Mouse (Mus musculus) embryo, embryonic 11.5 days (tissue): ENCODE data around the gene Gm10273.
"Not testable (repeated sequence)": the region's sequence is repeated elsewhere in the genome, so short reads cannot be mapped to it uniquely, and the experiment has no call there.

Experiments
- DNase-seq: peaks from one replicate; pipeline ENCODE4 v3.0.0-alpha.2; 2012; ENCODE audit warnings: low read depth, low spot score

Gene Gm10273

GRCm38 (mm10) chr10:59395461-59395860, at the start of gene Gm10273:
Gm10273 (plus strand) TSS chr10:59395632.
- not testable (repeated sequence) for DNase-seq

- DNase-seq = no peak
Measured at GRCm38 (mm10) chr10:59346560-59346959, 48.9 kb upstream of the Gm10273 start.

- DNase-seq = no peak
Measured at GRCm38 (mm10) chr10:59348200-59348599, 47.2 kb upstream of the Gm10273 start.

- DNase-seq = no peak
Measured at GRCm38 (mm10) chr10:59349536-59349935, 45.9 kb upstream of the Gm10273 start.

- DNase-seq = no peak
Measured at GRCm38 (mm10) chr10:59353065-59353464, 42.4 kb upstream of the Gm10273 start.

- no peak for DNase-seq
Measured at GRCm38 (mm10) chr10:59354120-59354519, 41.3 kb upstream of the Gm10273 start.

GRCm38 (mm10) chr10:59355020-59355419, 40.4 kb upstream of the Gm10273 start:
- DNase-seq = no peak

- DNase-seq = no peak
Measured at GRCm38 (mm10) chr10:59358744-59359143, 36.7 kb upstream of the Gm10273 start.

GRCm38 (mm10) chr10:59363208-59363607, 32.2 kb upstream of the Gm10273 start:
- no peak for DNase-seq

- no peak for DNase-seq
Measured at GRCm38 (mm10) chr10:59364551-59364950, 30.9 kb upstream of the Gm10273 start.

GRCm38 (mm10) chr10:59365804-59366589, 29.4 kb upstream of the Gm10273 start:
- no peak for DNase-seq

GRCm38 (mm10) chr10:59366746-59367145, 28.7 kb upstream of the Gm10273 start:
- DNase-seq = no peak

GRCm38 (mm10) chr10:59367206-59367605, 28.2 kb upstream of the Gm10273 start:
- no peak for DNase-seq

- no peak for DNase-seq
Measured at GRCm38 (mm10) chr10:59368729-59369128, 26.7 kb upstream of the Gm10273 start.

GRCm38 (mm10) chr10:59369426-59369825, 26.0 kb upstream of the Gm10273 start:
- DNase-seq = no peak

GRCm38 (mm10) chr10:59377906-59378305, 17.5 kb upstream of the Gm10273 start:
- no peak for DNase-seq

GRCm38 (mm10) chr10:59378728-59379127, 16.7 kb upstream of the Gm10273 start:
- no peak for DNase-seq

GRCm38 (mm10) chr10:59379927-59380326, 15.5 kb upstream of the Gm10273 start:
- DNase-seq = no peak

- no peak for DNase-seq
Measured at GRCm38 (mm10) chr10:59380411-59380821, 15.0 kb upstream of the Gm10273 start.

- DNase-seq = not testable (repeated sequence)
Measured at GRCm38 (mm10) chr10:59381563-59381962, 13.9 kb upstream of the Gm10273 start.

GRCm38 (mm10) chr10:59386951-59387350, 8.5 kb upstream of the Gm10273 start:
- no peak for DNase-seq

- no peak for DNase-seq
Measured at GRCm38 (mm10) chr10:59389652-59390051, 5.8 kb upstream of the Gm10273 start.

GRCm38 (mm10) chr10:59391907-59392306, 3.5 kb upstream of the Gm10273 start:
- DNase-seq = no peak
